Mouse (Mus musculus) cerebellum, adult 2 months (tissue): Measurements from ENCODE around the gene Olfr1120.

ENCODE experiments used
- CTCF ChIP-seq: fragments of 200-500 bp; IDR thresholded peaks from 2 replicates; pipeline ENCODE4 v1.5.1; 2011; ENCODE audit warnings: low read depth, mild to moderate bottlenecking, control low read depth, low read length, moderate library complexity, borderline replicate concordance; ENCODE audit not compliant: insufficient read depth
- POLR2A ChIP-seq: fragments of 200-500 bp; IDR thresholded peaks from 2 replicates; pipeline ENCODE4 v1.6.1; 2011; ENCODE audit warnings: low read length, control low read depth, borderline replicate concordance; ENCODE audit not compliant: insufficient read depth

- TF ChIP-seq POLR2A, result no peak
- no peak for TF ChIP-seq CTCF
Observed at GRCm38 (mm10) chr2:87354515-87354914, at the start of gene Olfr1120.
